Mouse (Mus musculus): ENCODE results near the gene Mylk3. TPM values are rescaled to one million over a fixed set of nuclear protein-coding genes. Genes with fewer than 3 reads are reported as not detected.
A peak's percentile ranks its signal among the peaks of the same experiment; 100 is the strongest.

Mylk3 gene
- polyA plus RNA-seq, 1 experiment from 2014 or later, result 0.82 TPM

GRCm38 (mm10) chr8:85430801-85431200 lies 44.7 kb upstream of the Mylk3 start:
- ATAC-seq (ENCODE audit: insufficient read depth) (no peak), DNase-seq (peak; percentile 59)
- H3K27ac ChIP-seq (ENCODE audit: low read depth), result peak overlapping the region; percentile 55; the same call in 1 of the 2 replicates
- WGBS, result 23% methylated on average over 3 of the region's 3 CpGs
- H3K4me2 ChIP-seq, result peak overlapping the region; percentile 75
- peak overlapping the region; percentile 88 for H3K9ac ChIP-seq
- TF ChIP-seq CTCF (IDR thresholded peaks at IDR 0.05; ENCODE audit: low read depth), result no peak
- H3K36me3 ChIP-seq (ENCODE audit: insufficient read depth), result peaks cover 3% of the 10 kb centered on the region; the same call in 1 of the 2 replicates
- H3K4me1 ChIP-seq (ENCODE audit: insufficient read depth), result peaks cover 10% of the 10 kb centered on the region; the same call in 1 of the 2 replicates
- no peaks in the 10 kb centered on the region for H3K27me3 ChIP-seq (ENCODE audit: insufficient read depth, low read length)
- H3K4me3 ChIP-seq (ENCODE audit: low read depth, low read length), result peak overlapping the region; percentile 80
- no peaks in the 10 kb centered on the region for H3K9me3 ChIP-seq (ENCODE audit: low read depth, low read length)

GRCm38 (mm10) chr8:85429219-85429618 lies 43.1 kb upstream of the Mylk3 start:
- 19% methylated on average over 4 of the region's 4 CpGs for WGBS
- peak overlapping the region; percentile 37; the same call in 1 of the 2 replicates for H3K27ac ChIP-seq (ENCODE audit: low read depth)
- ATAC-seq (ENCODE audit: insufficient read depth), result no peak
- no peaks in the 10 kb centered on the region for H3K27me3 ChIP-seq (ENCODE audit: insufficient read depth, low read length)
- no peak for TF ChIP-seq CTCF (IDR thresholded peaks at IDR 0.05; ENCODE audit: low read depth)
- H3K4me3 ChIP-seq (ENCODE audit: low read depth, low read length), result no peak overlapping the region
- no peak overlapping the region for H3K9ac ChIP-seq
- no peaks in the 10 kb centered on the region for H3K9me3 ChIP-seq (ENCODE audit: low read depth, low read length)
- H3K4me2 ChIP-seq, result peak overlapping the region; percentile 25; the same call in 1 of the 2 replicates
- H3K4me1 ChIP-seq (ENCODE audit: insufficient read depth), result peaks cover 10% of the 10 kb centered on the region; the same call in 1 of the 2 replicates
- DNase-seq, result peak; percentile 41
- peaks cover 6% of the 10 kb centered on the region; the same call in 1 of the 2 replicates for H3K36me3 ChIP-seq (ENCODE audit: insufficient read depth)

GRCm38 (mm10) chr8:85427026-85427425 lies 40.9 kb upstream of the Mylk3 start:
- TF ChIP-seq CTCF (IDR thresholded peaks at IDR 0.05; ENCODE audit: low read depth), result no peak
- no peak overlapping the region for H3K27ac ChIP-seq (ENCODE audit: low read depth)
- H3K36me3 ChIP-seq (ENCODE audit: insufficient read depth), result peaks cover 10% of the 10 kb centered on the region
- ATAC-seq (ENCODE audit: insufficient read depth), result no peak
- no peak overlapping the region for H3K4me3 ChIP-seq (ENCODE audit: low read depth, low read length)
- 63% methylated on average over 4 of the region's 4 CpGs for WGBS
- H3K27me3 ChIP-seq (ENCODE audit: insufficient read depth, low read length), result no peaks in the 10 kb centered on the region
- H3K9ac ChIP-seq, result no peak overlapping the region
- no peak for DNase-seq
- peaks cover 10% of the 10 kb centered on the region; the same call in 1 of the 2 replicates for H3K4me1 ChIP-seq (ENCODE audit: insufficient read depth)
- H3K9me3 ChIP-seq (ENCODE audit: low read depth, low read length), result no peaks in the 10 kb centered on the region
- no peak overlapping the region for H3K4me2 ChIP-seq

GRCm38 (mm10) chr8:85421329-85421728 lies 35.2 kb upstream of the Mylk3 start:
- TF ChIP-seq CTCF (IDR thresholded peaks at IDR 0.05; ENCODE audit: low read depth), result no peak
- ATAC-seq (ENCODE audit: insufficient read depth) (no peak), DNase-seq (no peak)
- no peak overlapping the region for H3K9ac ChIP-seq
- no peak overlapping the region for H3K27ac ChIP-seq (ENCODE audit: low read depth)
- H3K4me3 ChIP-seq (ENCODE audit: low read depth, low read length), result no peak overlapping the region
- WGBS, result 84% methylated on average over 1 of the region's 1 CpGs
- peaks cover 21% of the 10 kb centered on the region for H3K36me3 ChIP-seq (ENCODE audit: insufficient read depth)
- no peaks in the 10 kb centered on the region for H3K27me3 ChIP-seq (ENCODE audit: insufficient read depth, low read length)
- H3K4me1 ChIP-seq (ENCODE audit: insufficient read depth), result no peaks in the 10 kb centered on the region; the same call in 1 of the 2 replicates
- H3K4me2 ChIP-seq, result no peak overlapping the region
- H3K9me3 ChIP-seq (ENCODE audit: low read depth, low read length), result no peaks in the 10 kb centered on the region

GRCm38 (mm10) chr8:85408526-85408925 lies 22.4 kb upstream of the Mylk3 start:
- Histone ChIP-seq H3K27ac (ENCODE audit: low read depth) (no peak overlapping the region), H3K4me1 (ENCODE audit: insufficient read depth) (no peaks in the 10 kb centered on the region), H3K9me3 (ENCODE audit: low read depth, low read length) (no peaks in the 10 kb centered on the region), H3K9ac (no peak overlapping the region), H3K4me2 (no peak overlapping the region), H3K27me3 (ENCODE audit: insufficient read depth, low read length) (no peaks in the 10 kb centered on the region), H3K36me3 (ENCODE audit: insufficient read depth) (peaks cover 8% of the 10 kb centered on the region; the same call in 1 of the 2 replicates), H3K4me3 (ENCODE audit: low read depth, low read length) (no peak overlapping the region)
- no peak for TF ChIP-seq CTCF (IDR thresholded peaks at IDR 0.05; ENCODE audit: low read depth)
- no peak for ATAC-seq (ENCODE audit: insufficient read depth)
- 66% methylated on average over 3 of the region's 3 CpGs for WGBS
- no peak for DNase-seq

GRCm38 (mm10) chr8:85408053-85408505 lies 21.9 kb upstream of the Mylk3 start:
- no peaks in the 10 kb centered on the region for H3K27me3 ChIP-seq (ENCODE audit: insufficient read depth, low read length)
- peaks cover 8% of the 10 kb centered on the region; the same call in 1 of the 2 replicates for H3K36me3 ChIP-seq (ENCODE audit: insufficient read depth)
- no peak overlapping the region for H3K4me3 ChIP-seq (ENCODE audit: low read depth, low read length)
- peak; percentile 68 for DNase-seq
- H3K4me1 ChIP-seq (ENCODE audit: insufficient read depth), result no peaks in the 10 kb centered on the region
- whole genome bisulfite sequencing, result 60% methylated on average over 7 of the region's 7 CpGs
- no peak overlapping the region for H3K27ac ChIP-seq (ENCODE audit: low read depth)
- peak; percentile 41; the same call in 1 of the 2 replicates for ATAC-seq (ENCODE audit: insufficient read depth)
- H3K9me3 ChIP-seq (ENCODE audit: low read depth, low read length), result no peaks in the 10 kb centered on the region
- no peak overlapping the region for H3K9ac ChIP-seq
- no peak overlapping the region for H3K4me2 ChIP-seq
- TF ChIP-seq CTCF (IDR thresholded peaks at IDR 0.05; ENCODE audit: low read depth), result peak; percentile 66

- H3K4me1 ChIP-seq (ENCODE audit: insufficient read depth), result no peaks in the 10 kb centered on the region
- H3K9ac ChIP-seq, result no peak overlapping the region
- WGBS, result 70% methylated on average over 10 of the region's 10 CpGs
- no peaks in the 10 kb centered on the region for H3K27me3 ChIP-seq (ENCODE audit: insufficient read depth, low read length)
- ATAC-seq (ENCODE audit: insufficient read depth), result no peak
- DNase-seq, result no peak
- H3K4me3 ChIP-seq (ENCODE audit: low read depth, low read length), result no peak overlapping the region
- no peaks in the 10 kb centered on the region for H3K9me3 ChIP-seq (ENCODE audit: low read depth, low read length)
- H3K27ac ChIP-seq (ENCODE audit: low read depth), result no peak overlapping the region
- H3K4me2 ChIP-seq, result no peak overlapping the region
- H3K36me3 ChIP-seq (ENCODE audit: insufficient read depth), result peaks cover 7% of the 10 kb centered on the region; the same call in 1 of the 2 replicates
- no peak for TF ChIP-seq CTCF (IDR thresholded peaks at IDR 0.05; ENCODE audit: low read depth)
These were observed 19.8 kb upstream of the Mylk3 start for GRCm38 (mm10) chr8:85405961-85406360.
